Mouse (Mus musculus) cortical plate, adult 2 months (tissue): Measurements from ENCODE around the gene Cltb.

ENCODE experiments used
- CTCF ChIP-seq: fragments of 200-500 bp; IDR thresholded peaks from 2 replicates; pipeline ENCODE4 v1.5.1; 2011; ENCODE audit warnings: mild to moderate bottlenecking, control low read depth, low read length; ENCODE audit not compliant: insufficient read depth; ENCODE audit errors: extremely low read depth
- POLR2A ChIP-seq: fragments of 200-500 bp; IDR thresholded peaks from 2 replicates; pipeline ENCODE4 v1.6.1; 2011; ENCODE audit warnings: mild to moderate bottlenecking, low read length, control low read depth; ENCODE audit not compliant: insufficient read depth; ENCODE audit errors: extremely low read depth

- TF ChIP-seq POLR2A (no peak), CTCF (no peak)
Observed at GRCm38 (mm10) chr13:54582860-54583259, 28.3 kb downstream of the Cltb start.
